Mouse (Mus musculus) left cerebral cortex, postnatal 14 days (tissue): ENCODE data around the gene Arhgap42. TPM values are rescaled to one million over a fixed set of nuclear protein-coding genes. Genes with fewer than 3 reads are reported as not detected.

Source experiments
- DNase-seq, 2 experiments: peaks; one replicate each; pipeline ENCODE4 v3.0.0; 2021 to 2022; ENCODE audit warnings: low spot score in 2 of 2, mixed read lengths in 1 of 2
- intact Hi-C: fragments of 180-260 bp; cut with DNase I; formaldehyde crosslinking; loops from one replicate; pipeline ENCODE4 v1.15.1; 2025
- total RNA-seq, 2 experiments: library from RNA; stranded (reverse); gene quantifications; 2 replicates each; pipeline ENCODE4 v1.2.3; 2021

The Arhgap42 gene
- total RNA-seq, 2 experiments from 2014 or later: 9.8 to 10.9 TPM

DNA sequence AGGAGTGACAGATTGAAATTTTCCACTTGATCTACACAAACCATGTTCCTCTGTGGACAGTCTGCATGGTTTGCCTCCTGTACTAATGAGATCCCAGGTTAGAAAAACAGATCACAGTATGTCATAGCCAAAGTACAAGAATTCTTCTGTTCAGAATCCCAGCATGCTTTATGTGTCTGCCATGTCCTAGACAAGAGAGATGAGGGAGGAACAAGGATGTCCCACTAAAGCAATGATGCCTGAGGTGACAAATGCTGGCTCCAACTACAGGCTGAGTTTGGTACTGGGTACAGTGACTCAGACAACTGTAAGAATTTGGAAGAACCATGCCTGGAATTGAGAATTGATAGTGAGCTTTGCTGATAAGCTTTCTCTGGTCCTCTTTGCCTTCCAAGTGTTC lies 24.6 kb downstream of the Arhgap42 start:
- intact Hi-C loops: no loop called here
- DNase-seq: no peak

DNA sequence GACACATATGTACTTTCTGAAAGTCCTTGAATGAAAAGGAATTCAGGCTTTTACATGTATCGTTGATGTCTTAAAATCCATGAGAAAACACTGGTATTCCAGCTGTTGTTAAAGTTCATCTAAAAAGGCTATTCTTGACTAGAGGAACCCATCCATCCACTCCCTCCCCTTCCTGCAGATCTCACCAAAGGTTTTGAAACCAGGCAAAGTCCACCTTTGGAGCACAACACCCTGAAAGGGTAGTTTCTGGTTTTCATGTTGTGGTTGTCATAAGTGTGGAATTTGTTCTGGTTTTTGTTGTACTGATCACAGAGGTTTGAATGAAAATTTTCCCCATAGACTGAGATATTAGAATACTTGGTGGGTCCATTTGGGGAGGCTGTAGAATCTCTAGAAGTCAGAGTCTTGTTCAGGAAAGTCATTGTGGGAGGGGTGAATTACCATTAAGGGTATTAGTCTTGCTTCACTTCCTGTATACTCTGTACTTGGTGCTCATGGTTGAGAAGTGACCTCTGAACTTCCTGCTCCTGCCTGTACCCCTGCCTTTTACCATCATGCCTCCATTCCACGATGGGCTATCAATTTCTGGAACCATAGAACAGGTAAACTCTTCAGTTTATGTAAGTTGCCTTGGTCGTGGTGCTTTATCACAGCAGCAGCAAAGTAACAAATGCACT lies 27.4 kb downstream of the Arhgap42 start:
- DNase-seq: no peak
- intact Hi-C loops: no loop called here

DNA sequence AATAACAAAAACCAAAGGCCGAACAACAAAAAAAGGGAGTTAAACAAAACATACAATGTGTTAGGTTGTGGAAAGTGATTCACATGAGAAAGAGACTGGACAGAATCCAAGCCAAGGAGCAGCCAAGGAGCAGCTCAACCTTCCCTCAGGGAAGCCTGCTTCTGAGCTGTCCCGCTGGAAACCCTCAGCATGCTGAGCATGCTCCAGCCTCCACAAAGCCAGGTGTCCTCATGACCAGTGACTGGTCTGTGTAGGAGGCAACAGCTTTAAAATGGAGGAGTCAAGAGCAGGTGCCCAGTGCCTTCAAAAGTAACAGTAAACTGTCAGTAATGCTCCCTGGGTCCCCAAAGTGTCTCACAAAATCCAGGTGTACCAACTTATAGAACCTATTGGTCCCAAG lies 28.4 kb downstream of the Arhgap42 start:
- intact Hi-C loops: no loop called here
- no peak for DNase-seq

DNA sequence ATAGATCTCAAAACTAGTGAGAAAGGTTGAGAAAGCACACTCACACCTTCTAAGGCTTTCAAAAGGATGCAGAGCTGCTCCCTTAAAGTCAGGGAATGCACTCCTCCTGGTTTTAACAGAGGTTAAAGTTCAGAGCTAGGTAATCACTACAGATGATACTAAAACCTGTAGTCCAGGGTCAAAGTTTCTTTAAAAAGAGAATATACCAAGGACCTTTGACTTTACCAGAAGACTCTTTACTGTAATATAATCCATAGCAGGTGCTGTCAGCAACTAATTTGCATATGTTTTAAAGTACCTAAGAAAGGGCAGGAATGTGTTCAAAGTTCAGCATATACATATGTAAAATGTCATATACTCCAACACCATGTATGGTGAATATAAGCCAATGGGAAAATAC lies 30.7 kb downstream of the Arhgap42 start:
- intact Hi-C loops: no loop called here
- DNase-seq: no peak

DNA sequence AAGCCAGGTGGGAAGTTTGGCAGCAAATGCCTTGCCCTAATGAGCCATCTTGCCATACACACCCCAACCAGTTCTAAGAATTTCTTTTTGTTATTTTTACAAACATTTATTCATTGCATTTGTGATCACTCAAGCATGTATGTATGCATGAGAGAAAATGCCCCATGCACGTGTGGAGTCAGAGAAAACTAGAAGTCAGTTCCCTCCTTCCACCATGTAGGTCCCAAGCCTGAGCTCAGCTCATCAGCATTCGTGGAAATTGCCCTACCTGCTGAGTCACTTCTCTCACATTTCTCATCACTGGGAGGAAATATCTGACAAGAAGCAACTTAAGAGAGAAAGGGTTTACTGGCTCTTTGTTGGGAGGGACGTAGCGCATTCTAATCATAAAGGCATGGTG lies 31.6 kb downstream of the Arhgap42 start:
- intact Hi-C loops: no loop called here
- DNase-seq: no peak

DNA sequence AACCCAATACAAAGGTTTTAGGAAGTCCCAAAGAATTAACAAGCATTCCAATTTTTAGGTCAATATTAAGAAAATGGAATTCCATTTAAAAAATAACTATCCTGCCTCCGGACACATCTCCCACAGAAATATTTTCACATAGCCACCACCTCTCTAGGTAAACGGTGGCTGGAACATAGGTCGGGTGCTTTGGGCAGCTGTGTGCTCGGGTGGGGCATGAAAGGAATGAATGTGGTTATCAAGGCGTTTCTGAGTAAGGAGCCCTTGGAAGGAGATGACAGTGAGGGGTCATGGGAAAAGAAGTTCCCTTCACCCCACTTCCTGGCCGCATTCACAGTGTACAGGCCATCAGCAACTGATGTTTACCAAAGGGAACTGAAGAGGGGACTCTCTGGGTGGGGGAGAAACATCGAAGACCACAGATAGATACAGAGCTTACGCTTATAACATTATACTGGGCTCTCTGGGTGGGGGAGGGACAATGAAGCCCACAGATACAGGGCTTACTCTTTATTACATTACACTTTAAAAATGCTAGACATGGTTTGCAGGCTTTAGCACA lies 38.0 kb downstream of the Arhgap42 start:
- intact Hi-C loops: no loop called here
- no peak for DNase-seq

DNA sequence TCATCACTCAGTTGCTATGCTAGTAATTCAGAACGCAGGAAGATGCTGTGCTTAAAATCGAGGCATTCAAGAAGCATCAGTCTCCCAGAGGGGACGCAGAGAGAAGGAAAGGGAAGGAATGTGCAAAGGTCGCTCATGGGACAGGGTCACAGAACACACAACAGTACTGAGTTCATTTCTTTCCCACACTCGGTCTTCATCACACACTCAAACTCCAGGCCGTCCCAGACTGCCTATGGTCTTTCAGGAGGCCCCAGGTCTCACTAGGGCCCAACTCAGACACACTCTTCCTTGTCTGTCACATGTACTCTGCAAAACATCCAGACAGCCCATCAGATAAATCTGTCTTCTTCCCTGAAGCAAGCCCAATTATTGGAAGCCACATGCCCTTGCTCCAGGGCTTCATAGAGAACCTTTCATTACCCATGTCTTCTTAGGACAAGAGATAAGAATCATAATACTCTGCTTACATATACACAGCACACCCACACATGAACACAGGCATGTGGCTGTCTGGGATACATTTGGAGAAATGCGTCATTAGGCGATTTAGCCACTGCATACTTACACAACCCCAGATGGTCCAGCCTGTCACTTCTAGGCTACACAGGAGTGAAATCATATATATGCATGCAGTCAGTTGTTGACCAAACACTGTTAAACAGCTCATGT lies 39.6 kb downstream of the Arhgap42 start:
- DNase-seq: no peak
- intact Hi-C loops: no loop called here

DNA sequence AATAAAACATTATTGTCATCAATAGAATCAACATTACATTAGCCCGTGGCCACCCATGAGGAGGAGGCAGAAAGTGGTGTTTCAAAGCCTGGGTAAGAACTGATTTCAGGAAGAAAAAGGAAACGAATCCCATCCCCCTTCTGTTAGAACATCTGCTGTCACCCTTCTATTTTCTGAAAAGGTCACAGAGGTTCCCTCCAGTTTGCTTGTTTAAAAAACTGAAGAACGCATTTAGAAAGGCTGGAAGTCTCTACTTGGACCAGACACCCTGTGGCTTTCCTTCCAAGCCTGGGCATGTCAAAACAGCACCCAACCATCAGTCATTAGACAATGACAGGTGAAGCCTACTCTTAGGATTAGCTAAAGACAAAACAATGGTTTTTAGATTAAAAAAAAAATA lies 40.3 kb downstream of the Arhgap42 start:
- no peak for DNase-seq
- intact Hi-C loops: no loop called here

DNA sequence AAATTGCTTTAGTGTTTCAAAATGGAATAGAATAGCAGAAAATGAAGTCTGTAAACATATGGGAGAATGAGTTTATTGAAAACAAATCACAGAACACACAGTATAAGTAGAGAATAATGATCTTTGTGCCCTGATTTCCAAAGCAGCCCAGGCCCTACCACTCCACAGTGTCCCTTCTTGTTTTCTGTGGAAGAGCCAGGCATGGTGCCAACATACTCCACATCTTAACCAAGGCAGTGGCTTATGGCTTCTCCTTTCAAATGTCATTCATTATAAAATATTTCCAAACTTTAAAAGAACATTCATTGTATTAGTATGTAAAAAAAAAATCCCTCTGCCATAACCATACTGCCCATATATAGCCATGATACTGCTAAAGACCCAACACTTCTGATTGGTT lies 42.9 kb downstream of the Arhgap42 start:
- intact Hi-C loops: no loop called here
- DNase-seq: no peak

DNA sequence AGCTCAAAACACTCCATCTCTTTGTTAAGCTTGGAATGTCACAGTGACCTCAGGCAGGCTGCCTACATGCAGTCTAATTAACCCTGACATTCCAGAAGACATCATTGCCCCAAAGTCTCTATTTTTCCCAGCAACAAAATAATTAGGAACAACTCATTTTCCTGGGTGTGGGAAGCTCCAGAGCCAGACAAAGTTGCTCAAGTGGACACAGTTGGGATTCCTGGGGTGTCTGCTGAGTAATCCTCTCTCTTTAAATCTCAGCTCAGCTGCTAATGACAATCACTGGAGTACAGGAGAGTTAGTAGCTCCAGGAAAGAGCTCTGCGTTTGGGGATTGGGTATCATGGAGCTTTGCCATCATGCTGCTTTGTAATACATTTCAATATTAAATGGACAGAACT lies 44.4 kb downstream of the Arhgap42 start:
- intact Hi-C loops: no loop called here
- no peak for DNase-seq

DNA sequence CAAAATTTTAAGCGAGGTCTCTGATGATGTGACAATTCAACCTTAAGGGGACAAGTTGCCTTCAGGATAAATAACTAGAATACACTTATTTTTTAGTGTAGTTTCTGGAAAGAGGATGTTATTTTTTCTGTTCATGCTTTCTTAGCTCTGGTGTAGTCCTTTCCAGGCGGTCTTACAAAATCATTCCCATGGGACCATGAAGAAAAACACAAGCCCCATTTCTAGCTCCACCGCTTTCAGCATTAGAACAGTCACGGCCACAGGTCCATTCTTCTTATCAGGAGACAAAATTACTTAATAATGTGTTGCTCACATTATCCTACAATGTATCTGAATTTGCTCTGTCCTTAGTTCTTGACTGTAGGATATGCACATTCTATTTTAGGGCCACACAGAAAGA lies 46.2 kb downstream of the Arhgap42 start:
- DNase-seq: no peak
- intact Hi-C loops: no loop called here

DNA sequence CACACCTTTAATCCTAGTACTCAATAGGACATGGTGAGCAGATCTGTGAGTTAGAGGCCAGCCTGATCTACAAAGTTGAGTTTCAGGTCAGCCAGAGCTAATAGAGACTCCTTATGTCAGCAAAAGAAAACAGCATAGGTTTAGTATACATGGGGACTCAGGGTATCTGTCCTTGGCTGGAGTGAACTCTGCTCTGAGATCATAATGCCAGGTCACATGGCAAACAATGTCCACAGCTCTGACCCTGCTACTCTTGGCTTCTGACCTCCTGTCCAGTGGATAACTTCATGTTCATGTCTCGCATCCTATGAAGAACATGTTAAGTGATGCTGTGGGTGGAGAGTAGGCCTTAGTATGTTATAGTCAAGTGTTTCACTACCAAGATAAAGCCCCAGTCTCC lies 48.1 kb downstream of the Arhgap42 start:
- intact Hi-C loops: no loop called here
- no peak for DNase-seq

DNA sequence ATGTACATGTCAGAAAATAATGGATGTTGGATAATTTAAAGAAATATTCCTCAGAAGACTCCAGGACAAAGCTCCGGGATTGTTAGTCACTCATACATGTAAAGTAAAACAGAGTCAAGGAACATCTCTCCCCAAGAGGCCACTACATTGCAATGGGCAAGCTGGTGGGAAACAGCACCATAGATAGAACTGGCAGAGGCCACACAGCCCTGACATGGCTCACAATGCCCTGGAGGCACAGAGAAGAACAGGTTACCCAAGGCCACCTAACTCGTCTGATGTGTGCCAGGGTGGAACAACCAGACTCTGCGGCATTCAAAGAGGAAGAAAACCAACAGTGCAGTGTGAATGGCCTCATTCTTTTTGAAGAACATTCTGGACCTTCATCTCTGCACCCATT lies 50.7 kb downstream of the Arhgap42 start:
- peak in 1 of 2 experiments; percentile 3 for DNase-seq
- intact Hi-C loops: no loop called here

DNA sequence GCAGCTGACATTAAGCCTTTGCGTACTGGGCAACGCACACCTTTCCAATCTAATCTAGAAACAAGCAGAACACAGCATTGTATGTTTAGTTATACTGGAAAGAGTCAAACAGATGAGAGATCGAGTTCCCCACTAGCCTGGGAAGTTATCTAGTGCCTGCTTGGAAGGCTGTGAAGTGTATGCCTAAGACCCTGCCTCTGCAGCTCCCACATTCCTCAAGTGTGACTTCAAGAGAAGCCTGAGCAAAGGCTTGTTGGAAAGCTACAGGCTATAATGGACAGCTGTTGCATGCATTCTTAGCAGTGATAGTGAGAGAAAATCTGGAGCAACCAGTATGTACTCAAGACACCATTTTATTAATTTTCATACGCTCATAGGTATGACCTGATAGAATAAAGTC lies 61.2 kb downstream of the Arhgap42 start:
- intact Hi-C loops: no loop called here

DNA sequence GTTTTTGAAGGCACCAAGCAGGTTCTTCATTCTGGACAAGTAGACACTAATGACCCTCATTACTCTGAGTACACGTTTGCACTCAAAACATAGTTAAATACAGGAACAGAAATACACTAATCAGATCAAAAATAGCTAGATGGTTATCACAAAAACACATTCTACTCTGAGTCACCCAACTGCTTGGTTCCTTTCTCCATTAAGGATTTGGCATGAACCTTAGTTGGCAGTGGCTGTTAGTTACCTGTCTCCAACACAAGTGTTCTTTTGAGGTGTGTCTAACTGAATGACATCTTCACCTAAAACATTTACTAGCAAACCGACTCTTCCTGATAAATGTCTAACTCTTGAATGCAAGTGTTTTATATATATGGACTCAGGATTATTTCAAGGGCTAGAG lies 64.0 kb downstream of the Arhgap42 start:
- intact Hi-C loops: no loop called here
- no peak for DNase-seq

More for the DNA sequence above, 61.2 kb downstream of the Arhgap42 start:
- DNase-seq: no peak

DNA sequence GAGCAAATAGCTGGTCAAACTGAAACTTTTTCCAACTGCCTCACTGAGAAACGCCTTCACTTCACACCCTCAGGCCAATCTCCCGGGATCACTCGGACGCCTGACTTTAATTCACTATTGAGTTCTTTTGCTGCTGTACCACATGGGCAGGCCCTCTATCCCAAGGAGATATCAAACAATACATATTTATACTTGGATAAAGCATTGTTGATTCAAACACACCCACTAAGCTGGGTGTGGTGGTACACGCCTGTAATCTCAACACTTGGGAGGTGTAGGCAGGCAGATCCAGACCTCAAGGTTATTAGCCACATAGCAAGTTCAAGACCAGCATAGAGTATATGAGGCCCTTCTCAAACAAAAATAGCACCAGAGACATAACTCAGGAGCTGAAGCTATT lies 64.7 kb downstream of the Arhgap42 start:
- no peak for DNase-seq
- intact Hi-C loops: no loop called here

DNA sequence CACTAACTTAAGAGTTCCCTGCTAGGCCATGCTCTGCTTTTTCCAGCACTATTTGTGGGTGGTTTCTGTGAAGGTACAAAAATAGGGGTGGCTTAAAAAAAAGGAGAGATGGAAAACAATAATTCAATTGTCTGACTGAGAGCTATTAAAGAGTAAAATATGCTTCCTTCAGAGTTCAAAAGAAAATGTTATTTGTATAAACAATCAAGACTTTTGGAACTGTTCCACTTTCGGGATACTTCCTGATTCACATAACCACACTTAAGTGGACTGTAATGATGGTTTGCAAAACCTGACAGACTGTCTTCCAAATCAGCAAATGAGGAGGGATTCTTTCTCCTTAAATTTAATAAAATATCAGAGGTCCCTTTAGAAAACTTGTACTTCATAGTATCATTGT lies 65.8 kb downstream of the Arhgap42 start:
- intact Hi-C loops: no loop called here
- no peak for DNase-seq

DNA sequence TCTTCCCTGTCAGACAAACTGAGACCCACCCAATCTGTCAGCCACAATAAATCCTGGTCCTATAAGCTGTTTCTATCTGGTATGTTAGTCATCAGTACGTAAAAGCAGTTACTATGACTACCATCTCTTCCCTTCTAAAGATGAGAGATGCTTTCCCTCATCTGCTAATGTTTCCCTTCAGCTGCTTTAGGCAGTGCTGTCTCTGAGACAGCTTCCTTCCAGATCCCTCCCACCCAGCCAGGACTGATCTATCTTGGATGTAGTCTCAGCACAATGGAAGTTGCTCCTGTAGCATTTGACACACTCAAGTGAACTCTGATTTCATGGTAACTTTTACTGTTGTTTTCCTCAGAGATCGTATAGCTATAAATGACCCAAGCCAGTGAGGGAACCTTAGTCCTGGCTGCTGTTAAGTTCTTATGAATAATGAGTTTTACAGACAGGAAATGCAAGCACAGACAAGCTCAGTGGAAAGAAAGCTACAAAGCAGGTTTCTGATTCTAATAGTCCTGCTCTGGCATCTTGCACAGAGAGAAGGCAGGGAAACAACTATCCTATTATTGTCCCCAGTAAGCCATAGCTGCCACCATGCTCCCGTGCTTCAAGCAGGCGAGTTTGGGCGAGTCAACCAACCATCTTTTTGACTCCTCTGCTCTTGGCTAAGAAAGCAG lies 67.6 kb downstream of the Arhgap42 start:
- intact Hi-C loops: no loop called here
- DNase-seq: peak; percentile 4 to 13

DNA sequence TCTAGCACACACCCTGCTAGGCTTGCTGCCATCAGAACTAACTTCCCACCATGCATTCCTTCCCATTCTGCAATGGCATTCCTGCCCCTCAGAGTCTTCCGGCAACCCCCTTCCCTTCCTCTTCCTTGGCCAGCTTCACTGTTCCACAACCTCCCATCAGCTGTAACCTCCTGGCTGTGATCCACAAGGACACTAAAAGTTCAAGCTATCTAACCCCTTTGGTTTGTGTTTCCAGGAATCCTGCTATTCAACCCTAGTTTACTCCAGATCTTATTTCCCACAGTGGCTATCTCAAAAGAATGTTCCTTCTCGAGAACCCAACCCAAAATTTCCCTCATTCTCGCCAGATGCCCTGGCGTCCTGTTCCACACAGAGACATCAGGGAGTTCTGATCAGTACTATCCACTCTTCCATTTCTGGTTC lies 73.2 kb downstream of the Arhgap42 start:
- DNase-seq: no peak
- intact Hi-C loops: no loop called here

DNA sequence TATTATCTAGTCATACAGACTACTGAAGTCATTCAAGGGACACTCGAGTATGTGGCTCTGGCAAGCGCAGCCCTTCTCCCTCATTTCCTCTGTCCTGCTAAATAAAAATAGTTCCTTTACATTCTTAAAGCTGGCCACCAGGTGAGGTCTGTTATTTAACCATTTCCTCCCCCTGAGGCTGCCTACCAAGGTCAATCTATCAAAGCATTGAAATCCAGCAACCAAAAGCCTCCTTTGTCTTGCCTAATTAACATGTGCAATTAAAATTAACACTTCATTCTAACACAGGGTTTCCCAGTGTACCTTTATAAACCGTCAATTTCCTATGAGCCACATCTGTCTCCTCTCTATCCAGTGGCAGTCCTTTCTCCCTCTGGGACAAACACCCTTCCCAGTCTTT lies 78.2 kb downstream of the Arhgap42 start:
- no peak for DNase-seq
- intact Hi-C loops: no loop called here

DNA sequence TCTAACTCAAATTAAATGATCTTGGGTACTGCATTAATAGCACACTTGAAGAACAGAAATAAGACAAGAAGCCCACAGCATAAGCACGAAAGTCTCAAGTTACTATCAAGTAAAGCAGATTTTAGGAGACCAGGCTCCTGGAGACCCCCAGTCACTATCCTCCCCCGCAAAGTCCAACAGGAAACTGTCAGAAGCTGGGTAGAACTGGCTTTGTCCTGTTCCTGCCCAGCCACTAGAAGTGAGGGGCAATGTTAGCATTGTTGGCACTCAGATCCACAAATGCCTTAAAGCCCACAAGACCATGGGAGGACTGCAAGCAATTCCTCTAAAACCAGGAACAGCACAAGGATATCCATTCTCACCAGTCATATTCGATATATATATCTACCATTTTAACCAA lies 80.7 kb downstream of the Arhgap42 start:
- intact Hi-C loops: no loop called here
- no peak for DNase-seq
